Mouse (Mus musculus): ENCODE measurements around the gene Tmem52b.

DNA sequence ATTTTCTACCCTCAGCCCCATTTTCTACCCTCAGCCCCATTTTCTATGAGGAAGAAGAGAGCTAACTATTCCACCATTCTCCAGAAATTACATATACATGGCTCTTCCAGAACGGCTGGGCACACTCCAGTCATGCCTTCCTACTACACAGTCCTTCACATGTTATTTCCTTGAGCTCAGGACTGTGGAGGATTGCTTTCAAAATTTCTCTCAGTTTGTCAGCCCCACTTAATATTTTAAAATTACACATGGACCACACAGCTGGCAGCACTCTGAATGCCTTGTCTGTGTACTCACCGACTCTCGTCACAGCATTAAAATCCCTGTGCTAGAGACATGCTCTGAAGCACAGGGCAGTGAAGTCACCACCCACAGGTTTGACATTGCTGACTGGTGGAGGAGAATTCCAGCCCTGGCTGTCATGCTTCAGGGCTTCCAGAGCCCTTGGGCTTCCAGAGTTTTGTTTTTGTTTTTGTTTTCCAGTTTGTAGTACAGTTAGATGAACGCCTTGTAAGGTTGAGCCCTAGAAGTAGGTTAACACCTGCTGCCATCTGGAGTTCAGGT is 22.4 kb downstream of the Tmem52b start:
- TF ChIP-seq CTCF (IDR thresholded peaks at IDR 0.05) (no peak), POLR2A (IDR thresholded peaks at IDR 0.05; ENCODE audit: insufficient read depth, low read depth, low read length) (no peak), EP300 (IDR thresholded peaks at IDR 0.05; ENCODE audit: insufficient read depth, low read depth, low read length) (no peak)
